Mouse (Mus musculus): ENCODE results near the gene Rhbdf1. TPM values are rescaled to one million over a fixed set of nuclear protein-coding genes. Genes with fewer than 3 reads are reported as not detected.

The Rhbdf1 gene
- polyA plus RNA-seq, 1 experiment = 195 TPM

- no peak for DNase-seq
- no peaks in the 10 kb centered on the region for H3K4me1 ChIP-seq (ENCODE audit: control insufficient read depth, insufficient read depth, low read length)
- TF ChIP-seq POLR2A (IDR thresholded peaks at IDR 0.05; ENCODE audit: borderline replicate concordance, extremely low read depth, low read depth, low read length) (no peak), CTCF (IDR thresholded peaks at IDR 0.05; ENCODE audit: insufficient read depth, low read length) (no peak)
- no peak overlapping the region for H3K4me3 ChIP-seq (replicated peaks; ENCODE audit: extremely low read depth, low read depth, low read length)
- 44% methylated on average over 3 of the region's 3 CpGs for WGBS
Observed at GRCm38 (mm10) chr11:32197766-32198165, 24.3 kb downstream of the Rhbdf1 start.

GRCm38 (mm10) chr11:32196727-32197126, 25.4 kb downstream of the Rhbdf1 start:
- no peaks in the 10 kb centered on the region for H3K4me1 ChIP-seq (ENCODE audit: control insufficient read depth, insufficient read depth, low read length)
- TF ChIP-seq CTCF (IDR thresholded peaks at IDR 0.05; ENCODE audit: insufficient read depth, low read length) (no peak), POLR2A (IDR thresholded peaks at IDR 0.05; ENCODE audit: borderline replicate concordance, extremely low read depth, low read depth, low read length) (no peak)
- 58% methylated on average over 6 of the region's 6 CpGs for WGBS
- no peak for DNase-seq
- no peak overlapping the region for H3K4me3 ChIP-seq (replicated peaks; ENCODE audit: extremely low read depth, low read depth, low read length)

- 35% methylated on average over 11 of the region's 11 CpGs for WGBS
- H3K4me3 ChIP-seq (replicated peaks; ENCODE audit: extremely low read depth, low read depth, low read length) = no peak overlapping the region
- no peaks in the 10 kb centered on the region for H3K4me1 ChIP-seq (ENCODE audit: control insufficient read depth, insufficient read depth, low read length)
- no peak for DNase-seq
- TF ChIP-seq POLR2A (IDR thresholded peaks at IDR 0.05; ENCODE audit: borderline replicate concordance, extremely low read depth, low read depth, low read length) = no peak
- no peak for TF ChIP-seq CTCF (IDR thresholded peaks at IDR 0.05; ENCODE audit: insufficient read depth, low read length)
Observed at GRCm38 (mm10) chr11:32195867-32196540, 26.1 kb downstream of the Rhbdf1 start.

- H3K4me3 ChIP-seq (replicated peaks; ENCODE audit: extremely low read depth, low read depth, low read length) = no peak overlapping the region
- no peak for DNase-seq
- 84% methylated on average over 5 of the region's 5 CpGs for WGBS
- H3K4me1 ChIP-seq (ENCODE audit: control insufficient read depth, insufficient read depth, low read length) = no peaks in the 10 kb centered on the region
- TF ChIP-seq CTCF (IDR thresholded peaks at IDR 0.05; ENCODE audit: insufficient read depth, low read length) = no peak
- TF ChIP-seq POLR2A (IDR thresholded peaks at IDR 0.05; ENCODE audit: borderline replicate concordance, extremely low read depth, low read depth, low read length) = no peak
Observed at GRCm38 (mm10) chr11:32194626-32195025, 27.5 kb downstream of the Rhbdf1 start.

GRCm38 (mm10) chr11:32194086-32194485, 28.0 kb downstream of the Rhbdf1 start:
- WGBS = 72% methylated on average over 10 of the region's 10 CpGs
- no peak for DNase-seq
- TF ChIP-seq CTCF (IDR thresholded peaks at IDR 0.05; ENCODE audit: insufficient read depth, low read length) = no peak
- no peak for TF ChIP-seq POLR2A (IDR thresholded peaks at IDR 0.05; ENCODE audit: borderline replicate concordance, extremely low read depth, low read depth, low read length)
- H3K4me1 ChIP-seq (ENCODE audit: control insufficient read depth, insufficient read depth, low read length) = no peaks in the 10 kb centered on the region
- no peak overlapping the region for H3K4me3 ChIP-seq (replicated peaks; ENCODE audit: extremely low read depth, low read depth, low read length)

GRCm38 (mm10) chr11:32193156-32193555, 28.9 kb downstream of the Rhbdf1 start:
- TF ChIP-seq POLR2A (IDR thresholded peaks at IDR 0.05; ENCODE audit: borderline replicate concordance, extremely low read depth, low read depth, low read length) (no peak), CTCF (IDR thresholded peaks at IDR 0.05; ENCODE audit: insufficient read depth, low read length) (no peak)
- Histone ChIP-seq H3K4me3 (replicated peaks; ENCODE audit: extremely low read depth, low read depth, low read length) (no peak overlapping the region), H3K4me1 (ENCODE audit: control insufficient read depth, insufficient read depth, low read length) (no peaks in the 10 kb centered on the region)
- no peak for DNase-seq
- 87% methylated on average over 10 of the region's 10 CpGs for WGBS

GRCm38 (mm10) chr11:32190603-32191110, 31.4 kb downstream of the Rhbdf1 start:
- no peak overlapping the region for H3K4me3 ChIP-seq (replicated peaks; ENCODE audit: extremely low read depth, low read depth, low read length)
- no peak for DNase-seq
- WGBS = 71% methylated on average over 13 of the region's 13 CpGs
- no peaks in the 10 kb centered on the region for H3K4me1 ChIP-seq (ENCODE audit: control insufficient read depth, insufficient read depth, low read length)
- TF ChIP-seq POLR2A (IDR thresholded peaks at IDR 0.05; ENCODE audit: borderline replicate concordance, extremely low read depth, low read depth, low read length) (no peak), CTCF (IDR thresholded peaks at IDR 0.05; ENCODE audit: insufficient read depth, low read length) (no peak)

- Histone ChIP-seq H3K4me1 (ENCODE audit: control insufficient read depth, insufficient read depth, low read length) (no peaks in the 10 kb centered on the region), H3K4me3 (replicated peaks; ENCODE audit: extremely low read depth, low read depth, low read length) (no peak overlapping the region)
- no peak for DNase-seq
- TF ChIP-seq POLR2A (IDR thresholded peaks at IDR 0.05; ENCODE audit: borderline replicate concordance, extremely low read depth, low read depth, low read length) (no peak), CTCF (IDR thresholded peaks at IDR 0.05; ENCODE audit: insufficient read depth, low read length) (no peak)
- WGBS = 77% methylated on average over 9 of the region's 9 CpGs
Observed at GRCm38 (mm10) chr11:32190119-32190518, 32.0 kb downstream of the Rhbdf1 start.

- TF ChIP-seq POLR2A (IDR thresholded peaks at IDR 0.05; ENCODE audit: borderline replicate concordance, extremely low read depth, low read depth, low read length) = no peak
- TF ChIP-seq CTCF (IDR thresholded peaks at IDR 0.05; ENCODE audit: insufficient read depth, low read length) = no peak
- 73% methylated on average over 5 of the region's 5 CpGs for WGBS
- DNase-seq = no peak
- H3K4me1 ChIP-seq (ENCODE audit: control insufficient read depth, insufficient read depth, low read length) = no peaks in the 10 kb centered on the region
- H3K4me3 ChIP-seq (replicated peaks; ENCODE audit: extremely low read depth, low read depth, low read length) = no peak overlapping the region
Observed at GRCm38 (mm10) chr11:32189434-32189833, 32.7 kb downstream of the Rhbdf1 start.

- 86% methylated on average over 12 of the region's 12 CpGs for WGBS
- no peak for DNase-seq
- Histone ChIP-seq H3K4me1 (ENCODE audit: control insufficient read depth, insufficient read depth, low read length) (no peaks in the 10 kb centered on the region), H3K4me3 (replicated peaks; ENCODE audit: extremely low read depth, low read depth, low read length) (no peak overlapping the region)
- no peak for TF ChIP-seq POLR2A (IDR thresholded peaks at IDR 0.05; ENCODE audit: borderline replicate concordance, extremely low read depth, low read depth, low read length)
- no peak for TF ChIP-seq CTCF (IDR thresholded peaks at IDR 0.05; ENCODE audit: insufficient read depth, low read length)
Observed at GRCm38 (mm10) chr11:32188881-32189280, 33.2 kb downstream of the Rhbdf1 start.
